ENCODE assay signal across 8 mouse cellular contexts in genomic region chrX:10215972-10216371, GRCm38 (mm10). TPM values are rescaled to one million over a fixed set of nuclear protein-coding genes. Genes with fewer than 3 reads are reported as not detected.
DNase-seq lines count a peak whose midpoint lies in the region; ATAC-seq lines count a peak whose summit lies in the region.

No protein-coding gene starts in this region.

- H3K4me1 ChIP-seq in forebrain, embryonic 11.5 days (replicated peaks; ENCODE audit: control insufficient read depth, insufficient read depth, low read length), result no peaks in the 10 kb centered on the region
- H3K4me1 ChIP-seq in lung, embryonic 15.5 days, result no peaks in the 10 kb centered on the region

- H3K4me3 ChIP-seq in forebrain, embryonic 11.5 days (ENCODE audit: low read depth, low read length), result peak overlapping the region; percentile 48
- H3K4me3 ChIP-seq in lung, embryonic 15.5 days, result peak overlapping the region; percentile 60

- H3K9ac ChIP-seq in forebrain, embryonic 11.5 days (ENCODE audit: low read length), result peak overlapping the region; percentile 56
- H3K9ac ChIP-seq in lung, embryonic 15.5 days, result peak overlapping the region; percentile 48

- H3K4me2 ChIP-seq in forebrain, embryonic 11.5 days (ENCODE audit: low read depth, low read length, severe bottlenecking), result peak overlapping the region; percentile 45; the same call in 1 of the 2 replicates
- H3K4me2 ChIP-seq in lung, embryonic 15.5 days, result peak overlapping the region; percentile 41

- ATAC-seq in forebrain, embryonic 11.5 days (replicated peaks; ENCODE audit: low FRiP score), result peak; percentile 12
- ATAC-seq in lung, embryonic 15.5 days (ENCODE audit: borderline replicate concordance, extremely low read depth, low FRiP score, low TSS enrichment), result peak; percentile 62; the same call in 1 of the 2 replicates

- no peaks in the 10 kb centered on the region for H3K36me3 ChIP-seq in forebrain, embryonic 11.5 days (ENCODE audit: control insufficient read depth, insufficient read depth, low read length)
- H3K36me3 ChIP-seq in lung, embryonic 15.5 days, result no peaks in the 10 kb centered on the region

- no peaks in the 10 kb centered on the region for H3K27me3 ChIP-seq in forebrain, embryonic 11.5 days (ENCODE audit: control insufficient read depth, insufficient read depth, low read length)
- H3K27me3 ChIP-seq in lung, embryonic 15.5 days, result no peaks in the 10 kb centered on the region

- peak overlapping the region; percentile 37; the same call in 1 of the 2 replicates for H3K27ac ChIP-seq in forebrain, embryonic 11.5 days (ENCODE audit: low read depth, low read length)
- H3K27ac ChIP-seq in lung, embryonic 15.5 days, result peak overlapping the region; percentile 80

- peak; percentile 22 to 37 for DNase-seq in right cerebral cortex, adult 2 months (ENCODE audit: low spot score in 2 of 2)
- no peak for DNase-seq in right cerebral cortex, postnatal 4 days
- peak; percentile 56 for DNase-seq in brain, embryonic 18.5 days (ENCODE audit: low read depth, low spot score)
- DNase-seq in forebrain, embryonic 11.5 days (ENCODE audit: low spot score), result no peak
- peak; percentile 43 to 45 for DNase-seq in kidney, adult 8-10 months
- peak; percentile 38 for DNase-seq in retina, postnatal 7 days (ENCODE audit: low read depth, low spot score)
- no peak for DNase-seq in yolk sac, embryonic 10.5 days (ENCODE audit: low spot score)

- whole genome bisulfite sequencing in forebrain, embryonic 11.5 days, result 22% methylated on average over 16 of the region's 16 CpGs
- 15% methylated on average over 16 of the region's 16 CpGs for WGBS in lung, embryonic 15.5 days

- no peaks in the 10 kb centered on the region for H3K9me3 ChIP-seq in forebrain, embryonic 11.5 days (ENCODE audit: control insufficient read depth, low read length)
- H3K9me3 ChIP-seq in lung, embryonic 15.5 days, result no peaks in the 10 kb centered on the region

RNA-seq across cellular contexts. Expression of gene Rpgr, which starts 0.7 kb away (rescaled TPM):
- polyA plus RNA-seq in forebrain, embryonic 11.5 days (2014; fragmentation: Nextera tagmentation; extraction: Ambion mirVana), result 33.0 and 37.3 TPM in 2 replicates
- polyA plus RNA-seq in lung, embryonic 15.5 days (2015; fragmentation: Nextera tagmentation; extraction: Ambion mirVana), result 16.4 and 17.3 TPM in 2 replicates

RNA-seq across cellular contexts. Expression of gene Otc, which starts 36.1 kb away (rescaled TPM):
- polyA plus RNA-seq in forebrain, embryonic 11.5 days (2014; fragmentation: Nextera tagmentation; extraction: Ambion mirVana), result not detected in 2 replicates
- polyA plus RNA-seq in lung, embryonic 15.5 days (2015; fragmentation: Nextera tagmentation; extraction: Ambion mirVana), result 0.06 and 0.31 TPM in 2 replicates

Comparison
In these comparisons a context has a peak if more than half of its experiments do, and no peak if none do; other contexts are left out.
1. DNase-seq: peak in right cerebral cortex, adult 2 months (2 of 2), brain, embryonic 18.5 days (single experiment), kidney, adult 8-10 months (2 of 2) and retina, postnatal 7 days (single experiment); none in right cerebral cortex, postnatal 4 days (single experiment), forebrain, embryonic 11.5 days (single experiment) and yolk sac, embryonic 10.5 days (single experiment).